Mouse (Mus musculus): ENCODE results near the gene Krtap13-1. TPM values are rescaled to one million over a fixed set of nuclear protein-coding genes. Genes with fewer than 3 reads are reported as not detected.

Krtap13-1 gene
- not detected for polyA plus RNA-seq (2017; shearing (Covaris generic))

GRCm38 (mm10) chr16:88728812-88729275 is at the start of gene Krtap13-1:
Gene Krtap13-1, plus strand, starts transcription at chr16:88728862.

GRCm38 (mm10) chr16:88707496-88708012 is 21.1 kb upstream of the Krtap13-1 start, which contains the start of gene 2310061N02Rik:
Gene 2310061N02Rik, minus strand, starts transcription at chr16:88707962.

GRCm38 (mm10) chr16:88751535-88751934 is 22.9 kb downstream of the Krtap13-1 start, which contains the start of gene Krtap13:
Gene Krtap13, minus strand, starts transcription at chr16:88751635.

GRCm38 (mm10) chr16:88758547-88758946 is 29.9 kb downstream of the Krtap13-1 start, which contains the start of gene 2310034C09Rik:
Gene 2310034C09Rik, plus strand, starts transcription at chr16:88758847.

GRCm38 (mm10) chr16:88774106-88774505 is 45.4 kb downstream of the Krtap13-1 start, which contains the start of gene 2310057N15Rik:
Gene 2310057N15Rik, minus strand, starts transcription at chr16:88774206.

GRCm38 (mm10) chr16:88777596-88777995 is 48.9 kb downstream of the Krtap13-1 start, which contains the start of gene Gm5965:
Gene Gm5965, plus strand, starts transcription at chr16:88777896.

Other genes with a start within 250 kb of the Krtap13-1 start
- not detected for gene Cldn17, start 221.9 kb upstream of the Krtap13-1 start, polyA plus RNA-seq (2017; shearing (Covaris generic))
- not detected for gene Cldn8, start 165.7 kb upstream of the Krtap13-1 start, polyA plus RNA-seq (2017; shearing (Covaris generic))
- gene Krtap24-1, start 116.6 kb upstream of the Krtap13-1 start, polyA plus RNA-seq (2017; shearing (Covaris generic)), result not detected
- gene 2310079G19Rik, start 101.2 kb upstream of the Krtap13-1 start, polyA plus RNA-seq (2017; shearing (Covaris generic)), result not detected
- not detected for gene Krtap26-1, start 81.1 kb upstream of the Krtap13-1 start, polyA plus RNA-seq (2017; shearing (Covaris generic))
- not detected for gene Krtap27-1, start 57.2 kb upstream of the Krtap13-1 start, polyA plus RNA-seq (2017; shearing (Covaris generic))
- not detected for gene 2310061N02Rik, start 20.9 kb upstream of the Krtap13-1 start, polyA plus RNA-seq (2017; shearing (Covaris generic))
- gene Krtap13, start 22.8 kb downstream of the Krtap13-1 start, polyA plus RNA-seq (2017; shearing (Covaris generic)), result not detected
- not detected for gene 2310034C09Rik, start 30.0 kb downstream of the Krtap13-1 start, polyA plus RNA-seq (2017; shearing (Covaris generic))
- not detected for gene 2310057N15Rik, start 45.3 kb downstream of the Krtap13-1 start, polyA plus RNA-seq (2017; shearing (Covaris generic))
- gene Gm5965, start 49.0 kb downstream of the Krtap13-1 start, polyA plus RNA-seq (2017; shearing (Covaris generic)), result not detected
- gene Gm20741, start 83.4 kb downstream of the Krtap13-1 start, polyA plus RNA-seq (2017; shearing (Covaris generic)), result not detected
- not detected for gene Krtap15, start 91.4 kb downstream of the Krtap13-1 start, polyA plus RNA-seq (2017; shearing (Covaris generic))
- gene Krtap14, start 97.3 kb downstream of the Krtap13-1 start, polyA plus RNA-seq (2017; shearing (Covaris generic)), result not detected
- not detected for gene Krtap19-1, start 140.5 kb downstream of the Krtap13-1 start, polyA plus RNA-seq (2017; shearing (Covaris generic))
- not detected for gene Krtap19-2, start 145.4 kb downstream of the Krtap13-1 start, polyA plus RNA-seq (2017; shearing (Covaris generic))
- gene Krtap19-3, start 149.2 kb downstream of the Krtap13-1 start, polyA plus RNA-seq (2017; shearing (Covaris generic)), result not detected
- not detected for gene Krtap19-4, start 156.2 kb downstream of the Krtap13-1 start, polyA plus RNA-seq (2017; shearing (Covaris generic))
- gene Krtap19-5, start 167.6 kb downstream of the Krtap13-1 start, polyA plus RNA-seq (2017; shearing (Covaris generic)), result not detected
- not detected for gene Krtap19-9b, start 203.4 kb downstream of the Krtap13-1 start, polyA plus RNA-seq (2017; shearing (Covaris generic))
- not detected for gene Krtap16-3, start 234.0 kb downstream of the Krtap13-1 start, polyA plus RNA-seq (2017; shearing (Covaris generic))

All from effector memory CD4-positive, alpha-beta T cell, adult 7 months (primary cell).